Mouse (Mus musculus) megakaryocyte, adult 5-6 weeks (primary cell): ENCODE results near the gene Gpsm1. TPM values are rescaled to one million over a fixed set of nuclear protein-coding genes. Genes with fewer than 3 reads are reported as not detected.

Experiments used
- ATAC-seq: 2 replicates; pipeline ENCODE4 v1.8.0; 2016; ENCODE audit warnings: mild to moderate bottlenecking, inconsistent platforms; ENCODE audit not compliant: poor library complexity, severe bottlenecking
- total RNA-seq, 2 experiments: library from RNA; stranded (forward) in 1 of 2; stranded (reverse) in 1 of 2; fragments of 153-499, 151-499 nt in 1 of 2; fragments of 221-1000, 200-1000 nt in 1 of 2; gene quantifications; 2 replicates each; pipeline versions ENCODE4 v1.2.3 to v1.2.4; 2015 to 2017

Gene Gpsm1
- total RNA-seq, 2 experiments from 2014 or later: 2.4 to 4.0 TPM

DNA sequence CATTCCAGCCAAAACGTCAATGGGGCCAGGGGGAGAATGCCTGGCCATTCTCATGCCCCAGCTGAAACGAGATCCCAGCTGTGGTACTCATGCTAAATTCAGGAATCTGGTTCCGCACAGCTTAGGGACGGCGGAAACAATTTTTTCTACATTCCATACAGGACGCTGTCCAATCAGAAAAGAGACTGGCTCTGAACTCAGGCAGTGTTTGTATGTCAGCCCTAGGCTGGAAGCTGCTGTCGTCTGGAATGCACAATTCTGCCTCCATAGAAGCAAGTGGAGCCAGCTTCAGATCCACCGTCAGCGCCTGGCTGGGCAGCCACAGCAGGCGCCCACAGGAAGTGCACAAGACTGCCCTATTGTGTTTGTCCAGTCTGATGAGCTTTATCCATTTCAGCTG lies 5.6 kb upstream of the Gpsm1 start:
- no peak for ATAC-seq

DNA sequence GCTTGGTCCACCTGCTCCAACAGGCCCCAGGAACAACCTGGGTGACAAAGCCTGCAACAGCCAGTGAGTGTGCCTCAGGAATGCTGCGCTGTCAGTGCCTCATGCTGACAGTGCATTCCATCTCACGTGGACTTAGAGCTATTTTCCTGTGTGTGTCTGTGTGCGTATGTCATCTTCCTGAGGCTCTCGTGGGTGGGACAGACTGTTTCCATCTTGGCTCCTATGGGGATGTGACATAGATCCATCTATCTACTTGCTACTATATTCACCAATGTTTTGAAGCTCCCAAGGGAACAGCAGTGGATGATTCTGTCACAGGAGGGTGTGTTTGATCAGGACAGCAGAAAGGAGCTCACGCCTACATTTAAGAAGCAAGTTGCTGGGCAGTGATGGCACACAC lies 3.4 kb upstream of the Gpsm1 start:
- no peak for ATAC-seq

DNA sequence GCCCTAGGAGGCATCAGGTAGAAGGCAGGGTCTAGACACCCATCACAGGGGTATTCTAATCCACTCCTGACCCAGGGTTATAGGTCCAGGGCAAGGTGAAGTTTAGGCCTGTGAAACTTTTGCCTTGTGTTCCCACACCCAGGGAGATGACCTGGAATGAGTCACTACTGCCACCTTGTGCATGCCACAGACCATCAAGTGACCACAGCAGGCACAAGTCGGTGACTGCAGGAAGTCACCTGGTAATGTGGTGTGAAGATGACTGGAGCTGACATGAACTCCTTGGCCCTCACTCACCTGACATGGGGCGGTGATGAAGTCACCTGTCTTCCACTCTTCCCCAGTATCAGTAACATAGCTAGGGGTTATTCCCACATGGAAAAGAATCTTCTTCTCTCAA lies 2.5 kb upstream of the Gpsm1 start:
- peak; percentile 52 for ATAC-seq

DNA sequence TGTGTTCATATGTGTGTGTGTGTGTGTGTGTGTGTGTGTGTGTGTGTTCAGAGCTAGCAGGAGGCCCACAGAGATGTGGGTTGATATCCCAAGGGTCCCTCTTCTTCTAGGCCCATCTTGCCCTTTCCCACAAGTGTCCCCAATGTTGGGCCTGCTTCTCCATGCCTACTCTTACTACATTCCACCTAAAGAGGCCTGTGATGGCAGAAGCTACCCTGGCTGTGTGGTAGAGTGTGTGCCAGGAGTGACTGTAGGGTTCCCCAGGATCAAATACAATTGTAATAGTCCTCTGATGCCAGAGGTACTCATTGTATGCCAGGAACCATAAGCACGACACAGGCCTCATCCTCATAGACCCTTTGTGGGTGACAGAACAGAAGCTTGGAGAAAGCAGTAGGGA lies 1.9 kb upstream of the Gpsm1 start:
- no peak for ATAC-seq

DNA sequence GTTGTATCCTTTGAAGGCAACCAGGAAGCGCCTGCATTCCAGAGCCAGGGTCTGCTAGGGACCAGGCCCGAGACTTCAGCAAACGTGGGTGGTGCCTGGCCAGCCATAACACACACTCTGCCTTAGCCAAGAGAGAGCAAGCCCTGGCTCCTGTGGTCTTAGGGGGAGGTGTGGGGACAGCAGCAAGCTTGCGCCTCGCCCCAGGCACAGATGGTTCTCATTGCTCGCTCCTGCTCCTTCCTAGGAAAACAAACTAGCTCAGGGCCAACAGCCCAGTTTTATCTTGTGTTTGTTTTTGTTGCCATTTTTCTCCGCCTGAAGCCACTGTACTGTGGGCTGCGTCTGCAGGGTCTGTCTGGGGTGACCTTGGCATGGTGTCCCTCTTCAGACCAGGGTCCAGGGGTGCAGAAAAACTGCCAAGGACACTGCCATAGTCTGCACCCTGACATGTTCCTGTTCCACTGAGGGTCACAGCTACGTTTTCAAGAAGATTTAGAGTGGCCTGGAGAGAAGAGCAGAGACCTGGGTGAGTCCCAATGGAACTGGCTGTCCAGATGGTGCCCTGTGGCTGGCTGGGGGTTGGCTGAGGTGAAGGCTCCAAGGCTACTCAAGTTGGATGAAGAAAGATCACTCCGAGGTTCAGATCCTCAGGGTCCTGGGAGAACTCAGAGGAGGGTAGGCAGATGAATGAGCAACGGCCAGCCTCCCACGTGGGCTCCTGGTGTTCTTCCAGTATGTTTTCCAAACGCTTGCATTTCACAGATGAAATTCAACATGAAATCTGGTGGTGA lies 839 bp upstream of the Gpsm1 start:
- no peak for ATAC-seq

DNA sequence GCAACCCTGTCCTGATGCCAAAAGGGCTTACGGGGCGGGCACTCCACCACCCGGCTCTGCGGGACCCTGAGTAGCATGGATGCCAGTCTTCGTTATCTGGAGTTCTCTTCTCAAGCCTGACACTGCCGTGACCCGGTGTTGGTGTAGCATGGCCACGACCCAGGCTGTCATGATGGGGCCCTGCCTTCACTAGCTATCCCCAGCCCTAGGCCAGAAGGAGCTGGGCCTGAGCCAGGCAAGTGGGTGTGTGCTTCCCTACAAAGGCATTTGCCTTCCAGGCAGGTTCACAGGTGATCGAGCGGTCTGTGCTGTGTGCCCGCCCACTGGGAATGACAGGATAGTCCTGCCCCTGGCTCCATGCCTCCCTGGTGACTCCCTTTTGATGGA lies 603 bp downstream of the Gpsm1 start:
- ATAC-seq: peak; percentile 25; the same call in 1 of the 2 replicates

DNA sequence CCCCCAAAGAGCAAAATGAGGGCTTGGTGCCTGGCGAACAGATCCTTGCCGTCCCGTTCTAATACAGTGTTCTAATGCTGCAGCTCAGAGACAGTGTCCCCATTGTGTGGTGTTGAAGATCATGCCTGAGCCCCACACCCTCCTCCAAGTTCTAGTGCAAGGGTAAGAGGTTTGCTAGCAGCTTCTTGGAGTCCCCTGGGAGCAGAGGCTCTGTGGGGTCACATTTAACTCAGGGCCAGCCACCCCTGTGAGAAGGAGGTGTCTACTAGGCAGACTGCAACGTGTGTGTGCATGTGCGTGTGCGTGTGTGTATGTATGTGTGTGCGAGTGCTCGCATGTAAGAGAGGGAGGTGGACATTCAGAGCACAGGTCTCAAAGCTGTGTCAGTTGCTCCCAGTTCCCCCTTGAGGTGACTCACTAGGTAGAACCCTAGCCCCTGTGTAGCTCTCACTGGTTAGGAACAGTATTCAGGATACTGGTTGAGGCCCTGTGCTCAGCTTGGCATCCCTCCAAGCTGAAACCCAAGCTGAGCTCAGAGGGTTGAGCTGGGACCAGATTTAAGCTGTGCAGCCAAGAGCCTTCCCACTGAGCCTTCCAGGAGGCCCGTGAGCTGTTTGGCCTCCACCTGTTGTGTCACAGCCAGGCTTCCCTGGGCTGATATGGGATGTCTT lies 1.4 kb downstream of the Gpsm1 start:
- ATAC-seq: no peak

DNA sequence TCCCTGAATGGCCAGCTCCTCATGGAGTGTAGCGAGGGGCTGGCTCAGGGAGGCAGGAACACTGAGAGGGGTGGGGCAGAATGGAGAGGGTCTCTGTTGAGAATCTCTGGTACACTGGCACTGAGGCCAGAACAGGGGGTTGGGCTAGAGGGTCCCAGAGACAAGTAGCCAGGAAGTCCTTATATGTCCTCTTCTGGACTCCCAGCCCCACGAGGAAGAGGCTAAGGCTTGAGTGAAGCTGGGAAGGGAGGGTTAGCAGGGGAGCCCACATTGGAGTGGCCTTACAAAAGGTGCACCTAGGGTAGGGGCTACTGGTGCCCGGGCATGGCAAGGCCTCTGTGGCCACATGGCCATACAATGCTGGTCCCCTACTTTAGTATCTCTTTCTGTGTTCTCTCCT lies 2.1 kb downstream of the Gpsm1 start:
- ATAC-seq: no peak

DNA sequence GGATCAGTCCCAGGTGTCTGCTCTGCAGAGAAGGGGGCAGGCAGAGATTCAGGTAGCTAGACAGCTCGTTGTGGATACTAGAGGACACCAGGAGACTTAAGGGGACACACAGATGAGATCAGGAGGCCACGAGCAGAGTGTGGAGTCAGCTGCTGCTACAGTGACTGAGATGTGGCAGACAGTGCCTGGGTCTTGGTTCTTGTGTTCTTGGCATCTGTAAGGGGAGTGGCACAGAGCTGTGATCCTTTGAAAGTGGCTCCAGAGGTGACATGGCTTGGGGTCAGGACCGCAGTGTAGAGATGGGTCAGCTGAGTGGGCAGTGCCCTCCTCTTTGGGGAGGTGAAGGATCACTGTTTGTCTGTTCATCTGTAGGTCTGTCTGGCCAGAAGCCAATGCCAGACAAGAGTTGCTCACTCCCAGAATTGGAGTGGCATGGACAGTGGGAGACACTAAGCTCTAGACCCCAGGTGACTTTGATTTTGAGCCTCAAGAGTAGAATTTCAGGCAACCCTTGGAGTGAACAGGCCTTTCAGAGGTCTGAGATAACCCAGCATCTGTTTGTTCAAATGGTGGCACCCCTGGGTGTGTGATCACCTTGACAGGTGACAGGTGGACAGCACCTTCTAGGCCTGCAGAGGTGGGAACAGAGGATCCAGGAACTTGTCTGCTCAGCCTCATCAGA lies 2.8 kb downstream of the Gpsm1 start:
- no peak for ATAC-seq

DNA sequence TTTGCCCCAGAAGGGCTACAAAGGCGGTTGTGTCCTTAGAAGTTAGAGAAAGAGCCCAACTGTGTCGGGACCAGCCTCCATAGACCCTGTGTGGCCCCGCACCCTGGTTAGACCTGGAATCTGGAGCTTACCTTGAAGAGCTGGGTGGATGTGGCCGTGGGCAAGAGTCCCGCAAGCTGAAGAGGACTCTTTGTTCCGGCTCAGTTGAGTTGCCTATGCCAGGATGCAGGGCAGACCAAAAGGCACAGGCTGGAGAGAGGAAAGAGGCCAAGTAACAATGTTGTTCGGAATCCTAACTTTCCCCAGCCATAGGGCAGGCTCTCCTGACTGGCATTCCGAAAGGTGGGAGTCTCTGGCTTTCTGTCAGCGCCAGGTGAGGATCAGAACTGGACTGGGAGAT lies 3.8 kb downstream of the Gpsm1 start:
- ATAC-seq: no peak

DNA sequence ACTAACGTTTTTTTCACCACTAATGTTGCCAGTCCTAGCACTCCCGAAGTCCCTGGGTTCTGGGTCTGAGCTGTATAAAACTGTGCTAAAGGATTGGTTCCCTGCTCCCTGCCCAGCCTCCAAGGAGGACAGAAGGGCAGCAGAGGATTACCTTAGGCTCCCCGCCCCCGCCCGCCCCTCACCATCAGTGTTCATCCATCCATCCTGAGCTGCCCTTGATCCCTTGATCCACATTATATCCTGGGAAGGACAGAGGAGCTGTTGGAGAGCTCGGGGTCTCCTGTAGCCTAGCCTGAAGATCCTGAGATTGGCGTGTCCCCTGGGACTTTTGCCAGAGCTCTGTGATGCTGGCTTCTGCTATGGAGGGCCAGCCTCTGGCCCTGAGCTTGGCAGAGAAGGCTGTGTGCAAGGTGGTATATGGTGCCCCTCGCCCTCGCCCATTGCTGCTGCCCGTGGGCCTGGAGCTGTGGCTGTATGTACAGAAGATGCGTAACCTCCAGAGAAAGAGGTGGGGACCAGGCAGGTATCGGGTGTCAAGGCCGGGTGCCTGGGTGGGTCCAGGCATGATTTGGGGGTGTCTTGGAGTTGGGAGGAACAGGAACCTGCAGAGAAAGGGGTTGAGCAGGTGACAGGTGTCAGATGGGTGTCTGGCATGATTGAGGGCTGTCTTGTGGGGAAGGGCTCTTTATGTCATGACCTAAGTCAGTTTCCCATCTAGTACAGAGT lies 4.4 kb downstream of the Gpsm1 start:
- no peak for ATAC-seq

DNA sequence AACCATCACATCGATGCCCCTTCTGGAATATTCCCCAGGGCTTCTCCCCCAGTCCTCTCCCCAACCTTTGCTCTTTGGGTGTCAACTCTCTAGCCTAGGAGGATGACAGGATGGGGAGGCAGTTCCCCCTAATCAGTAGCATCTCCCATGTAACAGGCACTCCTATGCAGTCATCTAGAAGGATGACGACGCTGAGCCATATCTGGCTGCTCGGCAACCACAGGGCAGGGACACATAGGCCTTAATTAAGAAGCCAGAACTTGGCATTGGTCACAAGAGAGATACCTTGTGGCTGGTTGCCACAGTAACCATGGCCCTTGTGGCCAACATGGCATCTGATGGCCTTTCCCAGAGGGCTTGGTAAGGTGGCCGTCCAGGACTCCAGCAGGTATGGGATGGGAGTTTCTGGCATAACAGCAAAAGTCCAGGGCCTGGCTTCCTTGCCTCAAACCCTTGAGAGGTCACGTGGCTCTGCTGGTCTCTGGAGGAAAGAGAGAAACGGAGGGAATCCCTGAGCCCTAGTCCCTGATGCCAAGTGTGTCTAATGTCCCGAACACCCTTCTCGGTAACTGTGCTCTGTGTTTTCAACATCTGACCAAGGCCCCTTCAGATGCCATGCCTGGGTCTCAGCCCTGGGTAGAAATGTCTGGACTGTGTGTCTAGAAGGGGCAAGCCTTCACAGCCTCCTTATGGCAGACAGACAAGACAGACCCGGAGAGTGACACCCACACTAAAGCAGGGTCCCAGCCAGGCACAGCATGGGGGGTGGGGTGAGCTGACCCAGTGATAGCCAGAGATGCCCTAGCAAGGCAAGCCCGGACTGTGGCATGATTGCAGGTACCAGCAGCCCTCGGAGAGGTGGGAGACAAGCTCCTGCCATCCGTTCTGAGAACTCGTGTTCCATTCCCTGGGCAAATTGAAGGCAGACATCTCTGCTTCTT lies 5.2 kb downstream of the Gpsm1 start:
- no peak for ATAC-seq

DNA sequence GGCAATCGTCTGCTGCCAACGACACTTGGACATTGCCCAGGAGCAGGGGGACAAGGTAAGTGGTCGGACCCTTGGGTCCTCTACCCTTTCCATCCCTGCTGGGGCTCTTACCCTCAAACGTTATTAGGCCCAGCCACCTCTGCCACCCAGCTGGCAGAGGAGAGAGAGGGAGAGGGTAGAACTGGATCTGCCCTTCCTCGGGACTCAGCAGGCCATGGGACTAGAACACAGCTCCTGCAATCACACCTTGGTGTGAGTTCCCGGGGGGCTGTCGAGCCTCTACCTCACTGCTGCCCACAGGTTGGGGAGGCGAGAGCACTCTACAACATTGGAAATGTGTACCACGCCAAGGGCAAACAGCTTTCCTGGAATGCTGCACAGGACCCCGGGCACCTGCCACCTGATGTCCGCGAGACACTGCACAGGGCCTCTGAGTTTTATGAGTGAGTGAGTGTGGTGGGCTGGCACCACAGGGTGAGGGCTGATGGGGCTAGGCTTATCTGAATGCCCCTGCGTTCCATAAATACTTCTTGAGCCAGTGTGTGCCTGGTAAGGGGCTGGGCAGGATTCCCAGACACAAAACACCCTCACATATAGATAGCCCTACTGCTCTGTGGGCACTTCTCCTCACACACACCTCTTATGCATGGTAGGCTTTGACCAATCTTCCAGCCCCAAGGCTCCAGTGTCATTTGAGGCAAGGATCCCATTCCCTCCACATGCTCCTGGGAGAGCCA lies 8.4 kb downstream of the Gpsm1 start:
- no peak for ATAC-seq

DNA sequence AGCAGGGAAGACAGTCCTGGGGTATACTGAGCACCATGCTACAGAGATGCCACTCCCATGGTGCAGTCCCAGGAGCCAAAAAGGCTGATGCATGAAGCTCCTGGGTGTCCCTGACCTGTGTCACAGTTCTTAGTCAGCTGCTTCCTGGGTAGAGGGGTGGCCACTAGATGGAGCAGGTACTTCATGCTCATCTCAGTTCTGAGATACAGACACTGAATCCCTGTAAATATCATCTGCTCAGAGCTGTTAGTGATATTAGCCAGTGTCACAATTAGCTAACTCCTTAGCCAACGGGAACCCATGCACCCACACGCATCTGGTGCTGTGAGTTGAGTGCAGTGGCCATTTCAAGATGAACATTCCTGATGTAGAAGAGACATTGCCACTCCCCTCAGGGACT lies 9.6 kb downstream of the Gpsm1 start:
- ATAC-seq: no peak

DNA sequence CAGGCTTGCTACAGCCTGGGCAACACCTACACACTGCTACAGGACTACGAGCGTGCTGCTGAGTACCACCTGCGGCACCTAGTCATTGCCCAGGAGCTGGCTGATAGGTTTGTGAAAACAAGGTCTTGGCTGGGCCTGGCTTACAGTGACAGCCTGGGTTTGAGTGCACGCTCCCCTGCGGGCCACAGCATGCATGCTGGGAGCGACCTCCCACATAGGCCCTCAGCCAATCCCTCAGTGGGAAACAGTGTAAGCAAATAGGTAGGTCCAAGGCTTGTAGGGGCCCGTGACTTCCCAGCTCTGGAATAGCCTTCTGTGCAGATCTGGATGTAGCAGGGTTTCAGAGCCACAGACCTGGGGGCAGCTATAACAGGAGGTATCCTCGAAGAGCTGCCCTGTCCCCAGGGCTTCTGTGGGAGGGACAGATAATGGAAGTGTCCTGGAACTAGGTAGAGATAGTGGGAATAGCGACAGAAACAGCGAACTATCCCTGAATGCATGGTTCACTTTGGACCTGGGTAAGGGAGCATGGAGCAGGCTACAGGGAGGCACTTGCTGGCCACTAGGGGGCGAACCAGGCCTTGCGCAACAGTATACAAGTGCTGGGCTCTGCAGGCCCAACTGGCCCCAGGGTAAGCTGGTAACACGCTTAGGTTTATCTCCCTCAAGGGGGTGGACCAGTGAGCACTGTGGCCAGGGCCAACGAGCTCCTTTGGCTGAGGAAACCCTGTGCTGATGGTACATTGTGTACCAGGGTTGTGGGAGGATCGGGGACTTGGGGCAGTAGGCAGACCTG lies 10.3 kb downstream of the Gpsm1 start:
- peak; percentile 74 for ATAC-seq

DNA sequence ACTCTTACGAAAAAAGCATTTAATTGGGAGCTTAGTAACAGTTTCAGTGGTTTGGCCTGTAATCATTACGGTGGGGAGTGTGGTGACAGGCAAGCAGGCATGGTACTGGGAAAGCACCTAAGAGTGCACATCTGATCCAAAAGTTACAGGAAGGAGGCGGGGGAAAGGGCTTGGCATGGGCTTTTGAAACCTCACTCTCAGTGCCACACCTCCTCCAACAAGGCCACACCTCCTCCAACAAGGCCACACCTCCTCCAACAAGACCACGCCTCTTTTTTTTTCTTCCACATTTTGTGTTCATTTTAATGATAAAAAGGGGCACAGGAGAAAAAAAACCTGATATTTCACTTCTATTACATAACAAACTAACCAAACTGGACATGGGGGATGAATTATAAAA lies 12.5 kb downstream of the Gpsm1 start:
- no peak; the same call in 1 of the 2 replicates for ATAC-seq

DNA sequence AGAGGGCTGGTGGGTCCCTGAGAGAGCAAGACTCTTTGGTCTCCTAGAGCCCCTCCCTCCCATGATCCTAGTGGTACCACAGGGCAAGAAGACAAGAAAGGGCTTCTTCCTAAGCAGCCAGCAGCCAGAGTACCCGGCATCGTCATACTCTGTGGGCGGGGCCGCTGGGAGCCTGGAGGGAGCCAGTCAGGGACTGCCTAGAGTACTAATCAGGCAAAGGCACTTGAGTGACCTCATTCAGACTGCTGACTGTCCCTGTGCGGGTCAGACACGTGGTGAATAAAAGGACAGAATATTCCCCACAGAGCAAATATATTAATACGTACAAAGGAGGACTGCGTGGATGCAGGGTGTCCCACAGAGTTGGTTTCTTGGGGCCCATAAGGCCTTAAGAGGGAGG lies 14.1 kb downstream of the Gpsm1 start:
- ATAC-seq: no peak

DNA sequence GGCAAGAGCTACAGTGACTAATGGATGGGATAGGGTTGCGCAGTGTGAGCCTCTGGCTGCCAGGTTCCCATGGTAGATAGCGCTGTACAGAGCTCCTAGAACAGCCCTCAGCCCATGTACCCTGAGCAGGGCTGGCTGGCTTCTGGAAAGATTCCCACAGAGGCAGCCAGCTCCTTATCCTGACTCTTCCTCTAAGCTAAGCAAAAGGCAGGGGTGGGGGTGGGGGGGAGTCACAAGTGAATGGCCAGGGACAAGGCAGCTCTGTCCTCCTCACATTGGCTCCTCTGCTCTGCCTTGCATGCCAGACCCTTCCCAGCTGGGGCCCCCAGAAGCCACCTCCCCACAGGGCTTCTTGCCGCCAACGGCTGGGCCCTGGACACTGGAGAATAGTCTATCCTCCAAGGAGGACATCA lies 14.7 kb downstream of the Gpsm1 start:
- no peak for ATAC-seq

DNA sequence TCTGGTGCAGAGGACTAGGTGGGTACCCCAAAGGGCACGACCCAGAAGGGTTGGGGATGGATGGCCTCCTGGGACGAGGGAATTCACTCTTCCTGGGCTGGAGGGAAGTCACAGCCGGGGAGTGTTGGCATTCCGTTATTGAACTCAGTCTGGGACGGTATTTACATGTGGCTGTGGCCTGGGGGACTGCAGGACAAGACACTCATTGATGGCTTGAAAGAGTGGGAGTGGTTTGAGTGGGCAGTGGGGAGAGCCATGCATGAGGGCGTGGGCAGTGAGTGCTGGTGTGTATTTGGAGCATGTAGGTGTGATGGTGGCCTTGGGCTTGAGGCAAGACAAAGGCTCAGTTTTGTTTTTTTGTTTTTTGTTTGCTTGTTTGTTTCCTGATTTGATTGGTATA lies 15.4 kb downstream of the Gpsm1 start:
- ATAC-seq: no peak
